Comparison of ENCODE assay signal across 8 mouse cellular contexts in genomic region chr14:115392894-115393524, GRCm38 (mm10).
A peak's percentile ranks its signal among the peaks of the same experiment; 100 is the strongest.
DNase-seq lines count a peak whose midpoint lies in the region; ATAC-seq and TF ChIP-seq lines count a peak whose summit lies in the region.

No protein-coding gene starts in this region.

- no peak overlapping the region for H3K27ac ChIP-seq in spleen, adult 2 months (ENCODE audit: insufficient read depth, low read length)
- no peak overlapping the region for H3K27ac ChIP-seq in liver, embryonic 11.5 days (ENCODE audit: low read depth, low read length)

- ATAC-seq in liver, embryonic 11.5 days (replicated peaks; ENCODE audit: low FRiP score), result peak; percentile 39; the same call in 1 of the 2 replicates
- peak; percentile 33; the same call in 1 of the 2 replicates for ATAC-seq in neutrophil, adult 5-6 weeks (ENCODE audit: extremely low read depth, insufficient number of reproducible peaks, low FRiP score, poor library complexity, severe bottlenecking)

- no peaks in the 10 kb centered on the region for H3K36me3 ChIP-seq in spleen, adult 2 months (ENCODE audit: control insufficient read depth, insufficient read depth, low read length)
- no peaks in the 10 kb centered on the region for H3K36me3 ChIP-seq in liver, embryonic 11.5 days (ENCODE audit: control insufficient read depth, insufficient read depth, low read length)

- H3K9me3 ChIP-seq in liver, embryonic 11.5 days (ENCODE audit: control insufficient read depth, low read length), result no peaks in the 10 kb centered on the region

- DNase-seq in spleen, adult 2 months (ENCODE audit: low read depth in 1 of 2, low spot score in 2 of 2), result peak in 1 of 2 experiments; percentile 8
- no peak for DNase-seq in spleen, postnatal 4 days (ENCODE audit: low spot score in 2 of 2)
- DNase-seq in cerebellum, postnatal 14 days, result peak; percentile 71 to 72
- DNase-seq in frontal cortex, postnatal 36 days (ENCODE audit: low spot score in 2 of 2), result peak; percentile 40 to 70
- peak; percentile 48 to 67 for DNase-seq in kidney, postnatal 25 days
- no peak for DNase-seq in liver, embryonic 11.5 days (ENCODE audit: low spot score)
- no peak for DNase-seq in gastrocnemius, adult 18-20 months (ENCODE audit: low spot score)

- TF ChIP-seq CTCF in spleen, adult 2 months (IDR thresholded peaks at IDR 0.05; ENCODE audit: extremely low read depth, insufficient read depth, insufficient read length, insufficient replicate concordance), result peak; percentile 6; the same call in 1 of the 2 replicates

- H3K9ac ChIP-seq in liver, embryonic 11.5 days (ENCODE audit: low read depth, low read length), result no peak overlapping the region

- no peak overlapping the region for H3K4me2 ChIP-seq in liver, embryonic 11.5 days

- H3K4me3 ChIP-seq in spleen, adult 2 months (ENCODE audit: extremely low read depth, insufficient read depth, insufficient read length), result no peak overlapping the region
- H3K4me3 ChIP-seq in liver, embryonic 11.5 days (ENCODE audit: low read depth, low read length), result no peak overlapping the region

- peaks cover 2% of the 10 kb centered on the region; the same call in 1 of the 2 replicates for H3K4me1 ChIP-seq in spleen, adult 2 months (ENCODE audit: control insufficient read depth, insufficient read depth, insufficient read length)
- H3K4me1 ChIP-seq in liver, embryonic 11.5 days (replicated peaks; ENCODE audit: control insufficient read depth, insufficient read depth, low read length), result no peaks in the 10 kb centered on the region

- no peak for TF ChIP-seq POLR2A in spleen, adult 2 months (IDR thresholded peaks at IDR 0.05; ENCODE audit: low read depth, low read length)

- no peaks in the 10 kb centered on the region for H3K27me3 ChIP-seq in spleen, adult 2 months (ENCODE audit: control insufficient read depth, insufficient read depth, low read length)
- no peaks in the 10 kb centered on the region for H3K27me3 ChIP-seq in liver, embryonic 11.5 days (replicated peaks; ENCODE audit: control insufficient read depth, insufficient read depth, low read length)

- 49% methylated on average over 14 of the region's 14 CpGs for WGBS in spleen, adult 2 months
- 47% methylated on average over 14 of the region's 14 CpGs for WGBS in liver, embryonic 11.5 days

Comparison
In these comparisons a context has a peak if more than half of its experiments do, and no peak if none do; other contexts are left out.
1. DNase-seq: peak in cerebellum, postnatal 14 days (2 of 2), frontal cortex, postnatal 36 days (2 of 2) and kidney, postnatal 25 days (2 of 2); none in spleen, postnatal 4 days (0 of 2), liver, embryonic 11.5 days (single experiment) and gastrocnemius, adult 18-20 months (single experiment).